Mouse (Mus musculus): ENCODE data around the gene Fzd10.

Gene Fzd10

DNA sequence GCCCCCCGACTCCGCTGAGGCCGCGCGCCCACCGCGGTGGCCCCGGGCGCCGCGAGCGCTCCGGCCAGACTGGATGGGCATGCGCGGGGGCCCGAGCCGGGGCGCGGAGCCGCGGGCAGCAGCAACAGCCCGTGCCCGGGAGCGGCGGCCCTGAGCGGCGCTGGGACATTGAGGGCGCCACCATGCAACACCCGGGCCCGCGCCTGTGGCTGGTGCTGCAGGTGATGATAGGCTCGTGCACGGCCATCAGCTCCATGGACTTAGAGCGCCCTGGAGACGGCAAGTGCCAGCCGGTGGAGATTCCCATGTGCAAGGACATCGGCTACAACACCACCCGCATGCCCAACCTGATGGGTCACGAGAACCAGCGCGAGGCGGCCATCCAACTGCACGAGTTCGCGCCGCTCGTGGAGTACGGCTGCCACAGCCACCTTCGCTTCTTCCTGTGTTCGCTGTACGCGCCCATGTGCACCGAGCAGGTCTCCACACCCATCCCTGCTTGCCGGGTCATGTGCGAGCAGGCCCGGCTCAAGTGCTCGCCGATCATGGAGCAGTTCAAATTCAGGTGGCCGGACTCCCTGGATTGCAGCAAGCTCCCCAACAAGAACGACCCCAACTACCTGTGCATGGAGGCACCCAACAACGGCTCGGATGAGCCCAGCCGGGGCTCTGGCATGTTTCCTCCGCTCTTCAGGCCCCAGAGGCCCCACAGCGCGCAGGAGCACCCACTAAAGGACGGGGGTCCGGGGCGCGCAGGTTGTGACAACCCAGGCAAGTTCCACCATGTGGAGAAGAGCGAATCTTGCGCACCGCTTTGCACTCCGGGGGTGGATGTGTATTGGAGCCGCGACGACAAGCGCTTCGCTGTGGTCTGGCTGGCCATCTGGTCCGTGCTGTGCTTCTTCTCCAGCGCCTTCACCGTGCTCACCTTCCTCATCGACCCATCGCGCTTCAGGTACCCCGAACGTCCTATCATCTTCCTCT is 684 bp downstream of the Fzd10 start:
- DNase-seq (ENCODE audit: low spot score) = no peak

DNA sequence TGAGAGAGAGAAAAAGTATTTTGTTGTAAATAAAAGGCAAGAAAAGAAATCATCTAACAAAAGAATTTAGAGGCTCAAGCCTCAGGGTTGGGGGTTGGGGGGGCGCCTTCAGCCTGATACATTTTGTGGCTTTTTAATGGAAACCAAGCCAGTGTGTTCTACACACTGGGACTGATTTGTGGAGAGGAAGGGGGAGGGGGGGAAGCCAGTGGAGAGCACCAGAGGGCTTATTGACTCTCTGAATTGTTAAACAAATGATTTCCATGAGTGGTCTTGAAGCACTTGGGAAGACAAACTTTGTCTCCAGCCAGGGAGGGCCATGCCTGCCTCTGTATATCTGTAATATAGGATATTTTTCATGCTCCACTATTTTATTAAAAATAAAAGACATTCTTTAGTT is 3.0 kb downstream of the Fzd10 start:
- no peak for DNase-seq (ENCODE audit: low spot score)

DNA sequence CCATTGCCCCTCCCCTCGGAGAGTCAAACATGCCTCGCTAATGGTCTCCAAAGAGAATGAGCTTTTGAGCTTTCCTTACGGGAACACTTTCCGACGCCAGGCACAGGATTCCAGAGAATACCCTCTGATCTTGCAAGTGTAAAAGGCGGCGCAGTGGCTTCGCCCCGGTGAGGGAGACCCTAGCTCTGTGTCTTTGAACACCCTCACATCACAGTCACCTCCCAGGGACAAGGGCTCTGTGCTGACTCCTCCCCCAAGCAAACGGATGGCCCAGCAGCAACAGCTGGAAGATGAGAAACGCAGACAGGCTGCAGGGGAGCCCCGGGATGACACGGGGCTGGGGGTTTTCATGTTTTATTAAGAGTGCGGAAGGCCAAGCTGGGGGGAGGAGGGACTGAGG is 6.0 kb downstream of the Fzd10 start:
- DNase-seq (ENCODE audit: low spot score) = no peak

DNA sequence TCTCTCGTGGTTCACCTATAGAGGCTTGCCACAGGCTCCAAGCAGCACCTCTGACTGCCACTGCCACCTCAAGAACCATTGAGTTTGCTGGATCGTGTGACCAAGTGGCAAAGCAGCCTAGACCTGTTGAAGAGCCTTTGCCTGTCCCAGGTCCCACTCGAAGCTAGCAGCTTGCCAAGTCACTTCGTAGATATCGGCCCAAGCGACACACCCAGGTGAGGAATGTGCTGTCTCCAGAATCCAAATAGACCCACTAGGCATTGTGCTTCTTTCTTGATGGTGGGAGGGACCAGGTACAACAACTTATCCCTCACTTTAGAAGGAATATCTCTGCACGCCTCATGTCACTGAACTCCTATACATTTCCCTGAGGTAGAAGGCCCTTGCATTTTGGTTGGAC is 8.4 kb downstream of the Fzd10 start:
- no peak for DNase-seq (ENCODE audit: low spot score)

DNA sequence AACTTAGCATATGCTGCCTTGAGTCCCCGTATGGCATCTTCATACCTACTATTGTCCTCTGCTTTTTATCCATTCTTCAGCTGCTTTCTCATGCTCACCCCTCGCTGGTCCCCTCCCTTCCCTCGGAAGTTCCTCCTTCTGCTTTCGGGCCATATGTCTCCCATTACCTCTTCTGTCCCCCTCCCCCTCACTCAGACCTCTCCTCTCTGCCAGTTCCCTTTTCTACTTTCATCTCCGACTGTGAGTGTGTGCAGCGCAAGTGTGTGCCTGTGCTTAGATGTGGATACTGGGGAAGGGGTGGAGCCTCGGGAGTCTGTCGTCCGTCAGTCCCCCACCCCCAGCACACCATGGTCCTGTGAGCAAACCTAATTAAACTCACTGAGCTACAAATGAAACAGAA is 17.0 kb downstream of the Fzd10 start:
- no peak for DNase-seq (ENCODE audit: low spot score)

DNA sequence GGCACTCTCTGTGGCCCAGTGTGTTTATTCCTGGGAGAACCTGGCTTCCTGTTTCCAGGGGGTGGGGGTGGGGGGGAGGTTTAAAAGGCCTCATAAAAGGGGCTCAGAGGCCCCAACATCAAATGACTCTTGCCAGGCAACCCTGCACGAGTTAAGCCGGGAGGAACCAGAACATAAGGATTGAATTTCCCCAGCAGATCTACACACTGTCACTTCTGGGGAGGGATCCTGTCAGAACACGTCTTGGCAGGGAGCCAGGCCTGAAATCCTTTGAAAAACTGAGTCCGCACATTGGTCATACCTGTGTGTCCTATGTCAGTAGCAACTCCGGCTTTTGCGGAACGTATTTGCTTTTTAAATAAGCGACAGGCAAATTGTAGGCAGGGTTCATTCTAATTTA is 19.3 kb downstream of the Fzd10 start:
- DNase-seq (ENCODE audit: low spot score) = no peak

DNA sequence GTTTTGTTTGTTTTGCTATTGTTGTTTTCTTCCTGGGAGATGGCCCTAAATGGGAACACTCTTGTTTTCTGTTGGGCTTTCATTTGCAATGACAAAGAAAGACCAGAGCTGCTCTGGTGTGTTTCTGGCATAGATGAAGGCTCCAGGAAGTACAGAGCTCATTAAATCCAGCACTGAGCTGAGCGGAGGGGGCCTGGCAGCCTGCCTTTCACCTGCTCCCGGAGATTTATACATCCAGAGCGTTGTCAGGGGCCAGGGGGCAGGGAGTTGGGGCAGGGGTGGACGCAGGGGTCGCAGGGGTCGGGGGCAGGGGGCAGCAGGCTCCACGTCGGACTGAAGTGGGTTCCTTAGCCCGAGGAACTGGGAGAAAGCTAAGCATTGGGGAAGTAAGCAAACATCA is 19.8 kb downstream of the Fzd10 start:
- DNase-seq (ENCODE audit: low spot score) = no peak

DNA sequence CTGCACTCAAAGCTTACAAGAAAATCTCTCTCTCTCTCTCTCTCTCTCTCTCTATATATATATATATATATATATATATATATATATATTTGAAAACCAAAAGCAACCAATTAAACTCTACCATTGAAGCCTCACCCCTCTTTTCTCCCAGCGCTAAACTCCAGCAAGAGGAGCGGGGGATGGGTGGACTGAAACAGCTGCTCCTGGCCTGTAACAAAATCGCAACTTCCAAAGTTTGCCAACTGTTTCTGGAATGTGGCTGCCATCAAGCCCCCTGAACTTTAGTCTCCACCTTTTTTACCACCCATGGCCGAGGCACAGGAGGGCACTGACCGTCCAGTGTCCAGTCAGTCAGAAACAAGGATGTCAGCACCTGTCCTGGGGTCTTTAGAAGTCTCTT is 27.1 kb downstream of the Fzd10 start:
- peak; percentile 38 for DNase-seq (ENCODE audit: low spot score)

DNA sequence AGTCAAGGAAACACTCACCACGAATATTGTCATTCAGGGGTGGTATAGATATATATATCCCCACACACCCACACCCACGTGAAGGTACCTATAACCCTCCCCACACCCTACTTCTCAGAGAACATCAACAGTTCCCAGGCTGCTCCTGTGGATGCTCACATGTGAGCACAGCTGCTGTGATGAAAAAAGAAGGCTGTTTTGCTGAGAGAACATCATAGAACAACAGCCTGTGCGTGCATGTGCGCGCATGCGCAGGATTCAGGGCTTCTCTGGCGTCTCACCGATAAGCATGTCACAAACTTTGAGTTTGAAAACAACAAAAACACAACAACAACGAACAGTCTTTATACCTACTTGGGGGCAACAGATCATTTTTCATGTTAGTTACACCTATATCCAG is 36.0 kb downstream of the Fzd10 start:
- no peak for DNase-seq (ENCODE audit: low spot score)

DNA sequence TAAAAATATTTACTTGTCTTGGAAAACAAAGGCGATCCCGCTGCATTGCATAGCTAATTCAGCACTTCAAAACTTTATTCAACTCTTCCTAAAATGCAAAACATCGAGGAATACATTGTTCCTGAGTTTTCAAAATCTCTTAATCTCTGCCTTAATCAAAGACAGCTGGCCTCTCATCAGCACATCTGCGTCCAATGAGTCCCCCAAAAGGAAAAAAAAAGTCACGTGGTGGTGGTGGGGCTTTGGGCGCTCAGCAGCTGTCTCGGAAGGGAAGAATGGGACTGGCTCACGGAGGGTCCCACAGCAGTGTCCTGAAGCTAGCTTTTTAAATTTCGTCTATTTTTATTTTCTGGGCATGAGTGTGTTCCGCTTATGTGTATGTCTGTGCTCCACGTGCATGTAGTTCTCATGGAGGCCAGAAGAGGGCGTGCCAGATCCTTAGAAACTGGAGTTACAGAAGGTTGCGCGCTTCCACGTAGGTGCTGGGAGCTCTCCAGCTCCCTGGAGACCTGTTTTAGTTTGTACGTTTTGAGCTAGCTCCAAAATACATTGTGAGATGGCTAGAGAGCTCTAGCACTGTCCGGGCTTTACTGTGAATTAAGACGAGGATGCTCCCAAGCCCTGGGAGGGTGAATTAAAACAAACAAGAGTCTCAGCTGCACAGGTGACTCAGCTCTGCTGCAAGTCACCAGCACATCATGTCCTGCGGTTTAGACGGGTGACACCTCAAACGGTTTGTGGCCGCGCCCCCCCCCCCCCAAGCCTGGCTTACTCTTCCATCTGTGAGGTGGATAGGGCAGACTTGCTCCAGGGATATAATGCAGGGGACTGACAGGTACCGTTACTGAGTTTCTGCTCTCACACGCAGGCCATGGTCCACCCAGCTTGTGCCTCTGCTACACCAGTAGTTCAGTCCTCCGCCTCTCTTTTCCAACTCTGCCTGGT is 36.7 kb downstream of the Fzd10 start:
- DNase-seq (ENCODE audit: low spot score) = peak; percentile 49

DNA sequence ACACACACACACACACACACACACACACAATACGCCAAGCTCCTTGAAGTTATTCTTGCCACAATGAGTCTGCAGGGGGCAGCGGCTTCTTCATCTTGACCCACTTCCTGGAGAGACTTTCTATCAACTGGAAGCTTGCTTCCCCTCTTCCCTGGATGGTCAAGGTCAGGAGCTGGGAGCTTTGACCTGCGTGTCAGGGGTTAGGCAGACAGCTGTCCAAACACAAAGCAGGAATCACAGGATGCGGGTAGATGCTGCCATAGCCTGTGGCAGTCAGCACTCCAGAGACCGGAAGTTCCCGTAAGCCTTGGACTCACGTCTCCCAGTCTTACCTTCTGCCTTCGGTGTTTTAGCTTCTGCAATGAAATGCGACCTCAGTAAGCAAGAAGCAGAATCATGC is 38.1 kb downstream of the Fzd10 start:
- DNase-seq (ENCODE audit: low spot score) = no peak

DNA sequence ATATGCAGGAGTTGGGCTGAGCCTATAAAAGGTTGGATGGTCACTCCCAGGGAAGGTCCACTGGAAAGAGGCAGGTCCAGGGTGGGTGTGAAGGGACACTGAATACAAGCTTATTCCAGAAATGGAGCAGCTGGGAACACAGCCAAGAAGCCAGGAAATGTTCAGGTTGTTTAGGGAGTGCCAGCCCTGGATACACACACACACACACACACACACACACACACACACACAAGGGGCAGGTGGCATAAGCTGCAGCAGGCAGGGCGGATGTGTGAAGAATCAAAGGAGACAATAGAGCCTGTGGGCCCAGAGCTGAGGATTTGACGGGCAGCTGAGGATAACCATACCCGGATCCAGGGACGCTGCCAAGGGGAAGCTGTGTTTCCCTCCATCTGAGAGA is 42.4 kb downstream of the Fzd10 start:
- DNase-seq (ENCODE audit: low spot score) = no peak

DNA sequence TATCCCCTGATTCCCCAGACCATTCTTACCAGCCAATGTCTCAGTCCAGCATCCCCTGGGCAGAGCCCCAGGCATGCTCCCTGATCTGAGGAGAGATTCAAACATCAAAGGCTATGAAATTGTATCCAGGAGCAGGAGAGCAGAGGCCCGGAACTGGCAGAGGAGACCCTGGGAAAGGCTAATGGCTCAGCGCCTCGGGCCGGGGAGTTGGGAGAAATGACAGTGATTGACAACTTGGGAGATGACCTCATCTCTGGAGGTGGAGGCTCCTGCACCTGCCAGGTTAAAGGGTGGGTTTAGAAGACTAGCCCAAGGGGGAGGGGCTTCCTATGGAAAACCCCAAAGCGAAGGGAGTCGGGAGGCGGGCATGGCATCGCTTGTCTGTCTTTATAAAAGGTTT is 45.1 kb downstream of the Fzd10 start:
- DNase-seq (ENCODE audit: low spot score) = no peak

DNA sequence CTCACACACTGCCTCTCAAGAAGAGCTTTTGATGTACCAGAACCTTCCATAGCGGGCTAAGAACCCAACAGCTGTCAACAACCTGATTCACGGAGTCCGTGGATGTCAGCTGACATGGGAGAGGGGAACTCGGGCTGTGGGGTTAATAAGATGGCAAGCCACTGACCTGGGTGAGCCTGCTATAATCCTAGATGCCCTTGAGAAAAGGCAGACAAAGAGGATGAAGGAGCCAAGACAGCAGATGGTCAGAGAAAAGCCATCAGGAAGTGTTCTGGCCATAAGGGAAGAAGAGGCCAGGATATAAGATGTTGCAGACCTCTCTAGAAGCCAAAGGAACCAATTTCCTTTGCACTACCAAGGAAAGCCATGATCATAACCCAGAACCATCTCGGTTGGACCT is 45.6 kb downstream of the Fzd10 start:
- DNase-seq (ENCODE audit: low spot score) = no peak

DNA sequence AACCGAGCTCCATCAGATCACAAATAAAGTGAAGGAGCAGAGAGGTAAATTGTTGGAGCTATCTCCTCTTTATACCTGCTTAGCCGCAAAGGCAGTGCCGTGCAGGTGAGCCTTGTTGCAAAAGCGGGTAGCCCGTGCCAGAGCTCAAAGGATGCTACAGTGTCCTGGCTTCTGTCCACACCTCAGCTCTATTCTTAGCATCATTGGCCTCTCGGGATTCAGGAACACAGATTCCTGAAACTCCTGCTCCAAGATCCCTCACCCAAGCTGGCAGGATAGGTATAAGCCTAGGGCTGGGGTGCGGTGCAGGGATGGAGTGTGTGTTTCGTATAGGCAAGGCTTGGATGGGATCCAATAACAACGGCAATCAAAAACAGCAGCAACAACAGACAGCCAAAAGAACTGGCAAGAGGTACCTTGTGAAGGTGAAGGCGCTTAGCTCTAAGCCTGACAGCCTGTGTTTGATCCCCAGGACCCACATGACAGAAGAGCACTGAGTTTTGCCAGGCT is 46.6 kb downstream of the Fzd10 start:
- DNase-seq (ENCODE audit: low spot score) = no peak

DNA sequence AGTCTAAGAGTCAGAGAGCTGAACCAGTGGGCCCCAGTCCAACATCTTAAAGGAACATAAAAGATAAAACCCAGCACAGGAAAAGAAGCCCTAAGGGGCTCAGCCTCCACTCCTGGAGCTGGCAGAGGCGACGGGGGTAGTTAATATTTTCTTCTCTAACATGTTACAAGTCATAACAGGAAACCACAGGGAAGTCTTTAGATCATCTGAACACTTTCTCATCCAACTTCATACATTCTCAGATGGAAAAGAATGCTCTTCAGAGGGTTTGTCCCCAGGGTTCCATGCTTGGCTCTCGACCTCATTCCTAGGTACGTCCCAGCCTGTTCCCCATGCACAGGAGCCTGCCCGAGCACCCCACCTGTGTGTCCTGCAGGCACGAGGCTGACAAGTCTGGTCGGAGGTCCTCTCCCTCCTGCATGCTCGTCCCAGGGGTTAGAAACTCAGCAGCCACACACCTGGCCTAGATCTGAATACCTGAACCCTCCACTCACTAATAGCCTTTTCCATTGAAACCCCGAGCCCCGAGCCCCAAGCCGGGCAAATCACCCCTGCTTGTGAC is 48.8 kb downstream of the Fzd10 start:
- DNase-seq (ENCODE audit: low spot score) = no peak
